Mouse (Mus musculus): ENCODE results near the gene Adcy9.

Adcy9 gene

DNA sequence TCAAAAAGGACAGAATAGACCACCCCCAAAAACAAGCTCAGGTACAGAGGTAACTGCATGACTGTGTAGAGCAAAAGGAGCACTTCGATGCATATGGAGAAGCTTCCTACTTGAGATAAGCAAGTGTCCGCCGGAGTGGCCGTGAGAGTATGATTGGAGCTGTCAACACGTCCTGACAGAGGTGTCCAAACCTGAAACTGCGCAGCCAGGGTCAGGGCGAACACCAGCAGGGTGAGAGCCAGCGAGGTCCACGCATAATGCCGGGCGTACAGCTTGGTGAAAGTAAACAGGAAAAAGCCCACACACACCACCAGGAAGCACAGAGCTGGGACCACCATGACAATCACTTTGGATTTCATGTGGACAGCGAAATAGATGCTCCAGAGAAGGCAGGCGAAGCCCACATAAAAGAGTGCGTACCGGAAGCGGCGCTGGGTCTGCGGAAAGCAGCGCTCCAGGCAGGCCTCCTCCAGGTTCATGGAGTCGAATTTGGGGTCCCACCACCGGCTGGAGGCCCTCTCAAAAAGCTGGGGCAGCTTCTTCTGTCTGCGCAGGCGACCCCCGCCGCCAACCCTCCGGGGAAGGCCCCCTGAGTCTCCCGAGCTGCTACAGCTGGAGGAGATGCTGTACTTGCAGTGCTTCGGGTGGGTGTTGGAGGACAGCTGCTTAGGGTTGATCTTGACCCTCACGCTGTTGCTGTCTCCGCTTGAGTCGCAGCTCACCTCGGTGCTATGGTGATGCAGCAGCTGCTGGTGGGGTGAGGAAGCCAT is 1.3 kb downstream of the Adcy9 start:
- DNase-seq, result peak in 1 of 2 experiments; percentile 40

GRCm38 (mm10) chr16:4418072-4418471 is 2.2 kb downstream of the Adcy9 start:
- no peak for DNase-seq

DNA sequence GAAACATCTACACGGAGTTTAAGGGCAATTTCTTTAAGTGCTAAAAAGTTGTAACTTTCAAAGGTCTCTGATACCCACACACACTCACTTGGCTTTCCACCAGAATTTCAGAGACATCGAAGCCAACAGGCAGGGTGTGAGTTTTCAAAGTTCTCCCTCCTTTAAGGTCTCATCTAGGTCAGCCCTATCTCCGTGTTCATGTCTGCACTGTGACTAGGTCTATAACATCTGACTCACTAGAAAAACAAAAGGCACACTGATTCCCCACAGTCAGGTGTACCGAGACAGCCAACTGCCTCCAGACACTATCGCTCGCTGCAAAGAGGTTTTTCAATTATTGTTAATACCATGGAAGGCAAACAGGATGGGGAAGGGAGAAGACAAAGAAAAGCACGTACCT is 2.8 kb downstream of the Adcy9 start:
- no peak for DNase-seq

DNA sequence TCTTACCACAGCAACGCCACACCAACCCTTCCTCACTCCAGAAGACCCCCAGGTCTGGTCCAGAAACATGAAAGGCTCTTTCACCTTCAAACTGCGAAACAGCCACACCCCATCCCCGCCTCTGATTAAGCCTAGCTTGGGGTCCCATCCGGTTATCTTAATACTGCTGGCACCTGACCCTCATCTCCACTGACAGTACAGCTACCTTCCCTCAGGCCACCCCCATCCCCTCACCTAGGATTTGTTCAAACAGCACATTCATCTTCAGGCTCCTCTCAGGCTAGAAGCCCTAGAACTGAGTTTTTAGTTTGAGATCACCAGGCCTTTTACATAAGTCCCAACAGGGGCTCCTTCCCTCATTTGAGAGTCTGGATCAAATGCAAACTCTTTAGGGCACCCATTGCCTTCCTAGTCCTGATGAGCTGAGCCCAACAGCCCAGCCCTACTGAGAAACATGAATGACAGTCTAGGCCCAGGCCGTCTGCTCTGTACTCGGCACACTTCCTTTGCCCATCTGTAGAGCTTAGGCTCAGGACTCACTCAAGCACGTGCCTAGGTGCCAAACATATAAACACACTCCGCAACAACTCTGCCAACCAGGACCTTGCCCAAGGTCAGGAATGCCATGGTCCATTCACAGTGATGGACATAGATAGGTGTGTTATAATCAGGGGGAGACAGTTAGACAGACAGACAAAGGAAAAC is 5.3 kb downstream of the Adcy9 start:
- peak in 1 of 2 experiments; percentile 39 for DNase-seq

GRCm38 (mm10) chr16:4413988-4414880 is 6.1 kb downstream of the Adcy9 start:
- DNase-seq, result no peak

DNA sequence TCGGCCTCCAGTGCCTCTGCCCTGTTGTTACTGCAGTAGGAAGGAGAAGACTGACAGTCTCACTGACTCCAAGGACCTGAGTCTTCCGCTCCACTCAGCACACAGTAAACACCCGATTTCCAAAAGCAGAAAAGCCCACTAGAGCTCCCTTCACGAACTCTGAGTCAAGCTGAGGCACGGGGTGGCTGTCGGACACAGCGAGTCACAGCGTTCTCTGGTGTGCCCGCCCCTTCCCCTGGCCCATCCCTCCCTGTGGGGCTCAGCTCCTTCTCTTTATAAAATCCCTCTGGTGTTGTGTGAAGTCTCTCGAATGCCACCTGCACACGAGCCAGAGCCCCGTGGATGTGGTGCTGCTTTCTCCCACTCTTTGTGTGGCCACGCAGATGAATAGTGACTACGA is 7.0 kb downstream of the Adcy9 start:
- DNase-seq, result no peak

- DNase-seq, result no peak
Observed at GRCm38 (mm10) chr16:4412298-4412697, 8.0 kb downstream of the Adcy9 start.

DNA sequence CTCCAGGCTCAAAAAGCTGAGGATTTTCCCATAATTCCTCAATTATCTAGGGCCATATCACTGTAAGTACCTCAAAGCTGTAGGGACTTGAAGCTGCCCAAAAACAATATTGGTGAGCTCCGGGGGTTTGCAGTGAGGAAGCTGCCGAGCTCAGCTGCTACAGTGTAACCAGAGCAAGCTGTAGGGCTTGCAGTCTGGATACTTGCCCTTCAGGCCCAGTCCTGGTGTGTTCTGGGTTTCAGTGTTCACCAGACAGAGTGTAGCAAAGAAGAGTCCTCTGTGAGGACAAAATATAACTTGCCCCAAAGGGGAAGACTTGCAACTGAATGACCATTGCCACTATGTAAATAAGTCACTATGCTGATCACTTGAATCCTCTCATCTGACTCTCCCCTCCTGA is 9.0 kb downstream of the Adcy9 start:
- no peak for DNase-seq

DNA sequence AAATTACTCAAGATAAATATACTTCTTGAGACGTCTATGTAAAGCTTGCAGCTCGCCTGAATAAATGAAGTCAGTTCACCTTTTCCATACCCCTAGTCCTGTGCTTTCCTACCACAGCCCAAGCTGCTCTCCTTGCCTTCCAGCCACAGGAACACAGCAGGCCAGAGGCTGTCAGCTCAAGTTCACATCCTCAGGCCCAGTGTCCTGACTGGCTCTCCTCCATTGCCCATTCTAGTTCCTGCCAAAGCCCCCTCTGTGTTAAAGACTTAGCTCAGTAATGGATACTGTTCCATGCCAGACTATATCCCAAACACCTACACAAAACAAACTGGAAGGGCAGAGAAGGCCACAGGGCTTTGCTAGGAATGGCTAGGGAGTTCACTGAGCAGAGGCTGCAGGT is 12.8 kb downstream of the Adcy9 start:
- no peak for DNase-seq

- DNase-seq, result no peak
Observed at GRCm38 (mm10) chr16:4406706-4407105, 13.6 kb downstream of the Adcy9 start.

DNA sequence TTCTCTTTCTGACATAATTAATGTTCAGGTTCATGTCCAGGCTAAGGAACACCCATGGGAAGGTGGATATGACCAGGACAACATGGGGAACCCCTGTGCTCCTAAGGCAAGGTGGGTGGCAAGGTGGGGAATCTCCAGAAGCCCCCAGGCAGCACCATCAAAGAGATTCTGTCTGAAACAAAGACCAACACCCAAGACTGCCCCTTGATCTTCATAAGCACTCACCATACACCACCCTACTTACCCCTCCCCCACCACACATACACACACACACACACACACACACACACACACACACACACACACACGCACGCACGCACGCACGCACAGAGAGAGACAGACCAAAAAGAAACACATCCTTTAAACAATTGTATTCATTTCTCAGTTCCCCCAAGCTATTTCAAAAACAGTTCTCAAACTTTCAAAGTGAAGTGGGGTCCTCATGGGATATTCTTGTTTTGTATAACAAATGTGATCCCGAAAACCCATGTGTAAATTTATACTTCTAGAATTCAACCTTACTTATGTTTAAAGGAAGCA is 14.2 kb downstream of the Adcy9 start:
- no peak for DNase-seq

GRCm38 (mm10) chr16:4404933-4405761 is 15.2 kb downstream of the Adcy9 start:
- DNase-seq, result no peak

DNA sequence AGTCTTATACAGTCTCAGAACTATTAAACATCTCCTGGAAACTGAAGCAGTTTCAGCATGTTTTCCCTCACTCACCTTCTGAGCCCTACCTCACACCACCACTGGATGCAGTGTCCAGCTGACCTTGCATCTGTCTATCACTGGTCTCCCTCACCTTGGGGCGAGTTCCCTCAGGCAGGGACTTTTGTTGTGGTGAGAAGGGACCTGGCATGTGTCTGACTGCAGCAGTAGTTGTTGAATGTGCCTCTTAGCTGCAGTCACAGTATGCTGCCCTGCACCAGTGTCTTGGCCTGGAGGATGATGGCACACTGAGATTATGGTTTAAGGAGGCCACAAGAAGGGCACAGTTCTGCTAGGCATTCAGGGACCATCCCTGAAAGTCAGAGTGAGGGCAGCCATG is 19.2 kb downstream of the Adcy9 start:
- DNase-seq, result no peak

DNA sequence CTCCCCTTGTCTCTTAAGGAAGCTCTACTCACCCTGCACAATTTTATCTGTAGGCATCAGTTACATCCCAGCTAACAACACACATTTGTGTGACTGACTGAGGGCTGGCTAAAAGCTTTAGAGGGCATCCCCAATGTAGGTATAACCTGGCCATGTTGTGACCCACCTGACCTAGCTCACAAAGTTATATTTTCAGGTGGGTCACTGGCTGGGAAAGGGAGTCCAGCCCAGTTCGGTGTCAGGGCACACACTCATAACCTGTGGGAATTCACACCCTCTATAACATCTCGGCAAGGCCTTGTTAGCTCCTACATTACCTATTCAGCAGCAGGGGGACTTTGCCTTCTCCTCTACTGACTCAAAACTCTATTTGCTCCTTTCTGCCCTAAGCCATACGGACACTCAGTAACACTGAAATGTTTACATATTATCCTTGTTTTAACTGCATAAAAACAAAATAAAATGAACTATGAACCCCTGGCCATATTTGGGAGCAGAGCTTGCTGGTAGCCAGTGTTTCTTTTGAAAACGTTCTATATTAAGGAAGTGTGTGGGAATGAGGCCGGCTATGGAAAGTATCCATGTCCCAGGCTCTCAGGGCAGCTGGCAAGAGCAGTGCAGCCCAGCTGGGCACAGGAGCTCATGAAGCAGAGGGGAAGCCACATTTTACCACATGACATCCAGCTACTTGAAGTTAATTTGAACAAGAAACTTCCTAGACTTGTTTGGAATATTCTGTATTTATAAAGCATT is 20.7 kb downstream of the Adcy9 start:
- DNase-seq, result peak in 1 of 2 experiments; percentile 47

GRCm38 (mm10) chr16:4398782-4399181 is 21.5 kb downstream of the Adcy9 start:
- no peak for DNase-seq

GRCm38 (mm10) chr16:4397636-4398035 is 22.7 kb downstream of the Adcy9 start:
- DNase-seq, result no peak

- no peak for DNase-seq
Observed at GRCm38 (mm10) chr16:4395687-4396341, 24.5 kb downstream of the Adcy9 start.

- no peak for DNase-seq
Observed at GRCm38 (mm10) chr16:4394991-4395590, 25.2 kb downstream of the Adcy9 start.

DNA sequence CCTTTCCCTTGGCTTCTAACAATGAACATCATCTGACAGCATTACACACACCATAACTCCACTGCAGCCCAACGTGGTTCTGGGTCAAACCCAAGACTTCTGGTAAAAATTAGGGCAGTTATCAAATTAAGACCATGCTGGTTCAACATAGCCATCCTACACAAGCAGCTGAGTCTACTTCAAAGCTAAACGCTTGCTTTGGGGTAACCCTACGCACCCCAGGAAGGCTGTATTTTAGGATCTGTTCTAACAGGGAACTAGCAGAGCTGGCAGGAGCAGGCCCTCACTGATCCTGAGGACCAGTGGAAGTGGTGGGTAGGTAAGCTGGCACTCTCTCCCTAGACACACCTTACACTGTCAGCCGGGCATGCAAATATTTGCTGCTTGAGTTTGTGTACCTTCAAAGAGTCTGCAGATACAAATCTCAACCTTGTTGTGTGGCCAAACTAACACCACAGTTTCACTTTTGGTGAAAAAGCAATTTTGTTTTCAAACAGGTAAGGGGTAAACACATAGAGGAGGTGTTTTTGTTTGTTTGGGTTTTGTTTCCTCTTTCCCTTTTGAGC is 36.7 kb downstream of the Adcy9 start:
- DNase-seq, result no peak

DNA sequence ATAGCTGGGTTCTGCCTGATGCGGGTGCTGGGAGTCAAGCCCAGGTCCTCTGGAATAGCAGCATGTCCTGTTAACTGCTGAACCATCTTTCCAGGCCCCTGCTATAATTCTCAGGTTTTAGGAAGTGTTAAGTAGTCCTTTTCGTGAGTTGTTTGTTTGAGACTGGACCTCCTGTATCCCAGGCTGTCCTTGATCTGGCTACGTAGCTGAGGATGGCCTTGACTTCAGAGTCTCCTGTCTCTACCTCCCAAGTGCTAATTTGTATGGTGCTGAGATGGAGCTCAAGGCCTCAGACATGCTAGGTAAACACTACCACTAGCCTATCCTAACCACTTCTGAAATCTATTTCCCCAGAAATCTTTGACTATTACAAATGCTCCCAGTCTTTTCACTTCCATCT is 37.9 kb downstream of the Adcy9 start:
- DNase-seq, result no peak

Data from cerebellum, postnatal 25 days (tissue).